Mouse (Mus musculus) cortical plate, adult 2 months (tissue): ENCODE results near the gene Tor1a. TPM values are rescaled to one million over a fixed set of nuclear protein-coding genes. Genes with fewer than 3 reads are reported as not detected.

ENCODE experiments used
- H3K27ac ChIP-seq: fragments of 200-500 bp; 2 replicates; pipeline ENCODE4 v1.5.1; 2012; ENCODE audit warnings: low read length, control low read depth, inconsistent platforms; ENCODE audit not compliant: insufficient read depth
- H3K4me1 ChIP-seq: fragments of 200-500 bp; 2 replicates; pipeline ENCODE4 v1.6.1; 2011; ENCODE audit warnings: low read length; ENCODE audit not compliant: control insufficient read depth, insufficient read depth
- H3K4me3 ChIP-seq: fragments of 200-500 bp; 2 replicates; pipeline ENCODE4 v1.5.1; 2011; ENCODE audit warnings: mild to moderate bottlenecking, low read length, control low read depth; ENCODE audit not compliant: insufficient read depth
- CTCF ChIP-seq: fragments of 200-500 bp; IDR thresholded peaks from 2 replicates; pipeline ENCODE4 v1.5.1; 2011; ENCODE audit warnings: mild to moderate bottlenecking, control low read depth, low read length; ENCODE audit not compliant: insufficient read depth; ENCODE audit errors: extremely low read depth
- POLR2A ChIP-seq: fragments of 200-500 bp; IDR thresholded peaks from 2 replicates; pipeline ENCODE4 v1.6.1; 2011; ENCODE audit warnings: mild to moderate bottlenecking, low read length, control low read depth; ENCODE audit not compliant: insufficient read depth; ENCODE audit errors: extremely low read depth
- polyA plus RNA-seq: library from polyadenylated mRNA; depleted of rRNA; stranded (reverse); fragments of >200 nt; gene quantifications from 2 replicates; pipeline ENCODE4 v1.2.3, GENCODE M21; 2012; rRNA removed

The Tor1a gene
- 52.5 and 56.5 TPM in 2 replicates for polyA plus RNA-seq

DNA sequence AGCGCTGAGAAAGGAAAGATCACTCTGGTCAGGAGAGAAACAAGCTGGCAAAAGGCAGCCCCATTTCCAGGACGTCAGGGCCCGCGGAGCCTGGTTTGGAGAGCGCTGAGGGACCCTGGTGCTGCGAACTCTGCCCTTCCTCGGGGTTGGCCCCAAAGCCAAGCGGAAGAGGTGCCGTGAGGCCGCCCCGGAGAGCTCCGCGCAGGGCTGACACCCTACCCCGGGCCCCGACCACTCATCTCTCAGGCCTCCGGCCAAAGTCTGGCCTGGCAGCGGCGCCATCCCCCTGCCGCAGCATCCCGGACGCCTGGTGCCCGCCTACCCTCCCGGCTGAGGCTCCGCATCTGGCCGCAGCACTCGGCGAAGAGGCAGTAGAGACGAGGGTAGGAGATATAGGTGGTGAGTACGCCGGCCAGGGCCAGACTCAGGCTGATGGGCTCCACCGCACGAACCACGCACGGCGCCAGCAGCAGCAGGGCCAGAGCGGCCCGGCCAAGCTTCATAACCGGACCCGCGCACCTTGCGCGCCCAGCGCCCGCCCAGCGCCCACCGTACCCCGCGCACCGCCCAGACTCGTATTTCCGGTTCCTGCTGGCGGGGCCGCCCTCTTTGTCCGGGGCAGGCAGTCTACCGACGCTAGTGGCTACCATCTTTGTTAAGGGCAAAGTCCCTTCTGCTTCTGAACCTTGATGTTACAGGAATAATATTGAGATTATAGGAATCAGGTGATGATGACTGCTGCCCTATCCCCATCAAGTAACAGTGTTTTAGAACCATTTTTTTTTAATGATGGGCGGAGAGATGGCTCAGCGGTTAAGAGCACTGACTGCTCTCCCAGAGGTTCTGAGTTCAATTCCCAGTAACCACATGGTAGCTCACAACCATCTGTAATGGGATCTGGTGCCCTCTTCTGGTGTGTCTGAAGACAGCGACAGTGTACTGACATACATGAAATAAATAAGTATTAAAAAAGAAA lies at the start of gene Tor1a:
Tor1a (minus strand) TSS at position 582 of the 976 bp plus-strand sequence.
- Histone ChIP-seq H3K4me3 (peak within 1 kb of the TSS; percentile 94), H3K27ac (peak within 1 kb of the TSS; percentile 87), H3K4me1 (peaks cover 5% of the 10 kb centered on the region; the same call in 1 of the 2 replicates)
- TF ChIP-seq POLR2A (peak; percentile 77), CTCF (no peak)

DNA sequence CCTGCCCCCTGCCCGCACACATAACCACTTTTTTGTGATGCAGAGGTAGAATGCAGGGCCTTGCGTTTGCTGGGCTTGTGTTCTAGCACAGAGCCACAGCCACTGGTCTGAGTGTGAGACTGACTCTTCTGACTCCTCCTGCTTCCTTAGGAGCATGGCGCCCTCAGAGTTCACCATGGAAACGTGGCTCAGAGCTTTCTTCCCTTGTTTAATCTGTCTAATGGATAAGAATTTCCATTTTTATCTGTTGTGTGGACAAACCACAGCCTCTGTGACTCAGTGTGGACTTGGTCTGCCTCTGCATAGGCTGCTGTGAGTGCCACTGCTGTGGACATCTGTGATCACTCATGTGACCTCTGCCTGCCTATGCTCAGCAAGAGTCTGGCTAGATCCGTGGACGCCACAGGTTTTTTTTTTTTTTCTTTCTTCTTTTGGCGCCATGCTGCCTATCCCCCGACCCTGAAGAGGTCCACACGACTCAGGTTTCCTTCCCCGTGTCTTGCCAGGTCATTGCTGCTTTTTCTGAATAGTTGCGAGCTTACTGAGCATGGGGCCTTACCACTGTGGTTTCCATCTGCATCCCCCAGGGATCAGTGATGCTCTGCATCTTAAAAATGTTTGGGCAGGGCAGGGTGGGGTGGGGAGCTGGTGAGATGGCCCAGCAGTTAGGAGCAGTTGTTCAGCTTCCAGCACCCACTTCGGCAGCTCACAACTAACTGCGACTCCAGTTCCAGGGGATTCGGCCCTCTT lies 45.8 kb upstream of the Tor1a start:
- no peaks in the 10 kb centered on the region for H3K4me1 ChIP-seq
- TF ChIP-seq CTCF (no peak), POLR2A (no peak)
- H3K4me3 ChIP-seq = no peak overlapping the region
- no peak overlapping the region for H3K27ac ChIP-seq

DNA sequence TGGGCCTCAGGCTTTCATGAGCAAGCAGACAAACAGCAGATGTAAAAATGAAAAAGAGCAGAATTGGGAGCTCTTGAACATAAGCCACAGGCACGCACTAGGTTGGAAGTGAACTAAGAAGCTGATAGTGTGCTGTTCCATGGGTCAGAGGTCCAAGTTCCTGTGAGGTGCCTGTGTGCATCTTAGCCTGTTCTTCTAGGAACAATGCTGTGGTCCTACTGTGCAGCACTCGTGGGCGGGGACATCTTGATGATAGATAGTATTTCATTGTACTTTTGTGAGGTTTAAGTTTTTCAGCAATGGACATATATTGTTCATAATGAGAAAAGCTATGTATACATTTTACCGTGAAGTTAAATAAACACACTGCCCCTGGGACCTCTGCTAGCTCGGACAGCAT lies 39.5 kb upstream of the Tor1a start:
- H3K4me1 ChIP-seq = no peaks in the 10 kb centered on the region
- H3K27ac ChIP-seq = no peak overlapping the region
- TF ChIP-seq POLR2A = no peak
- TF ChIP-seq CTCF = no peak
- H3K4me3 ChIP-seq = no peak overlapping the region

DNA sequence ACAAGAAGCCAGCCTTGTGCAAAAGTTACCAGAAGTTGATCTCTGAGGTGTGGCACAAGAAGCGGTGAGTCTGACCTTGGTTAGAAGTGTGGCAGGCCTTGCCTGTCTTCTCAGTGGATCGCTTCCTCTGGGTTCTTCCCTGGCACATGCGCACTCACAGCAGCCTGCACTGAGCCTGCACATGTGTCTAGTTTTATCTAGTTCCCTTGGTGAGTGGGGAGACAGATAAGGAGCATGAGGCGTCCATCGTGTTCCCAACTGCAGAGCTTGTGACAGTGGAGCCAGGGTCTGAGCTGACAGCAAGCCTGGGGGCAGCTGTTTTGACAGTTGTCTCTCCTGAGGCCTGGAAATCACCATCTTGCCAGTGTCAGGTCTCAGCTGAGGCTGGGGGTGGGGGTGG lies 38.7 kb upstream of the Tor1a start:
- H3K4me3 ChIP-seq = no peak overlapping the region
- no peaks in the 10 kb centered on the region for H3K4me1 ChIP-seq
- H3K27ac ChIP-seq = no peak overlapping the region
- TF ChIP-seq POLR2A = no peak

DNA sequence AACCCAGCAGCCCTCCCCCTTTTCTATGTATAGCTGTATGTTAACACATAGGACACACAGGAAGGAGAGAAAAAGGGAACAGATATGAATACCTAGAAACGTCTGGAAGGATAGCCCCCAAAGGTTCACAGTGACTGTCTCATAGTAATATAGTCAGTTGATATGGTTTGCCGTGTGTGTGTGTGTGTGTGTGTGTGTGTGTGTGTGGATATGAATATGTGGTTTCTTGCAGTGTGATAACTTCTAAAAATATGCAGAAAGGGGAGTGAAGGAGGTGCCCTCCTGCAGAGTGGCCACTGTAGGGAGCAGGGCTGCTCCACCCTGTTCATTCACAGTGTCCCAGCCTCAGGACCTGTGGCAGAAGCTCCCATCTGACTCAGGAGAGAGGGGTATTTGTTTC lies 37.7 kb upstream of the Tor1a start:
- Histone ChIP-seq H3K4me3 (no peak overlapping the region), H3K27ac (no peak overlapping the region), H3K4me1 (no peaks in the 10 kb centered on the region)
- no peak for TF ChIP-seq POLR2A
- no peak for TF ChIP-seq CTCF

DNA sequence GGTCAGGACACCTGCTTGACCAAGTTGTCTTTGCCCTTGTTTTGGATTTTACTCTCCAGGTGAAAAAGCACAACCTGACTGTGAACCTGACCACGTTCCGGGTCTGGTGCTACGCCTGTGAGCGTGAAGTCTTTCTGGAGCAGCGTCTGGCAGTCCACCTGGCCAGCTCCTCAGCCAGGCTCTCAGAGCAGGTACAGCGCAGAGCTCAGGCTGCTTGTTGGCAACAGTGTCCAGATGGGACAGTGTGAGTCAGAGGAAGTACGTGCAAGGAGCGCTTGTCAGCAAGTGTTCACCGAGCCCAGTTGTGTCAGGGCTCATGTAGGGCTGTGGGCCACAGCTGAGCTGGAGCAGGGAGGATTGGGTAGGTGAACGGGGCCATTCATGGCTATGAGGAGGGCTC lies 35.1 kb upstream of the Tor1a start:
- H3K27ac ChIP-seq = no peak overlapping the region
- H3K4me1 ChIP-seq = no peaks in the 10 kb centered on the region
- no peak for TF ChIP-seq POLR2A
- TF ChIP-seq CTCF = no peak
- H3K4me3 ChIP-seq = no peak overlapping the region

DNA sequence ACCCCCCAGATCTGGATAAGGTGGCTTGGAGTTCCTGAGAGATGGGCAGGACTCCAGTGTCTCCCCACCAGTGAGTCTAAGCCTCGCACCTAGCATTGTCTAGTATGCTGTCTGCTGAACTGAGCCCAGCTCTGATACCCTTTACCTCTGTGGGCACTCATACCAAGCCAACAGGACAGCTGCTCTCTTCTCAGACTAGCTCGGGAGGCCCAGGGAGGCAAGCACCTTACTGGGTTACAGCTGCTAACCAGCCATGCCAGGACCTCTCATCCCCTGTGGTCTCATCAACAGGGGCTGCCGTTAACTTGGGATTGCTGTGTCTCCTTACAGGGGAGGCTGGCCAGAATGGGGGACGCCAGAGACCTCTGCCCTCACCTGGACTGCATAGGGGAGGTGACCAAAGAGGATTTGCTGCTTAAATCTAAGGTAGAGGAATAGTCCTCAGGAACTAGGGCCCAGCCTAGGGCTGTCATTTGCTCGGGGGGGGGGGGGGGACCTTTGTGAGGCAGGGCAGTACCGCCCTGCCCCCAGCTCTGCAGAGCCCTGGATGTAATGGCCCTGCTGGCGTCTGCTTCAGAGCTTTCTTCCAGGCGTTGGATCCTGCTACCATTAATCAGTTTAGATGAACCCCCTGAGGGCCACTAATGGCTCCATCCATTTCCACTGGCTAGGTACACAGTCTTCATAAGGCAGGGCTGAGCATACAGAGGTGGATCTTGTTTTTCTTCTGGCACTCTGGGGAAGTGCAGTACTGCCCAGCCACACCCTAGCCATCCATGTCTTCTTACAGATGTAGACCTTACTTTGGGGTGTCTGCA lies 30.9 kb upstream of the Tor1a start:
- Histone ChIP-seq H3K4me1 (no peaks in the 10 kb centered on the region), H3K4me3 (no peak overlapping the region), H3K27ac (no peak overlapping the region)
- TF ChIP-seq POLR2A = no peak
- no peak for TF ChIP-seq CTCF

DNA sequence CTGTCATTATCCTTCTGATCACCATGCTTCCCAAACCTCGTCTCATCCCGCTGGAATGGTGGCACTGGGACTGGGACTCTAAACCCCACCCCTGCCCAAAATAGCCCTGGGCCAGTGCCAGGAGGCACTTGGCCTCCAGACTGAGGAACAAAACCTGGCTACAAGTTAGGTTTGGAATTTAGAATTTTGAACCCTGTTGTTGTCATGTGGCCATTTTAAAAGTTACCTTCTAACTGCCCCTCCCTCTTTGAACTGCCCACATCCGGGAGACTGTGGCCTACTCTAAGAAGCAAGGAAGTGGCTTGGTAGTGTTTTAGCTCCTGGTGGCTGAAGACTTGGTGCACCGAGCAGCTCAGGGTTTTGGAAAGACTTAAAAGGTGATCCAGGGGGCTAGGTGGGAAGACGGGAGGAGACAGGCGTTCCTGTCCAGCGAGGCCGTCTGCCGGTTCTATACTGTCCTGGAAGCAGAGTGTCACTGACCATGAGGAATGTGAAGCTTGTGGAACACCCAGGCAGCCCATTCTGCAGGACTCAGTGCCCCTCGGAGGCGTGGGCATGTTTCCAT lies 27.8 kb upstream of the Tor1a start:
- H3K4me1 ChIP-seq = no peaks in the 10 kb centered on the region
- TF ChIP-seq CTCF = no peak
- TF ChIP-seq POLR2A = no peak
- H3K27ac ChIP-seq = no peak overlapping the region
- no peak overlapping the region for H3K4me3 ChIP-seq

DNA sequence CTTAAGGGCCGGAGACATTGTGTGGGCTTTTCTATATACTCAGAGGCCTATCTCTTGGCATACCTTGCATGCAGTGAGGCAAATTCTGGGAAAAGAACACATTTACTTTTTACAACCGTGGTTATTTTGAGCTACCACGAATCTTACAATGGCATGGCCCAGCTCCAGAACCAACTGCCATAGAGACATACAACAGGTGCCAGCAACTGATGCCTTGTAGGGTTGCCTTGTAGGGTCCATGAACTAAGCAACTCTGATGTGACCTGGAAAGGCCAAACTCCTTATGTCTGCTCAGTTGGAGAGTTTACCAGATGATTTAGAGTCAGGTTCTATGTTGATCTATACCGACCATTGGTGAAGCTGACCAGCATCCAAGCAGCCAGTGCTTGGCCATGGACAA lies 27.1 kb upstream of the Tor1a start:
- Histone ChIP-seq H3K4me1 (no peaks in the 10 kb centered on the region), H3K27ac (no peak overlapping the region), H3K4me3 (no peak overlapping the region)
- TF ChIP-seq CTCF (no peak), POLR2A (no peak)
